Mouse (Mus musculus): Measurements from ENCODE around the gene Chst15. TPM values are rescaled to one million over a fixed set of nuclear protein-coding genes. Genes with fewer than 3 reads are reported as not detected.

Gene Chst15
- total RNA-seq, 2 experiments from 2014 or later, result 1.6 to 2.0 TPM

- peak; percentile 14 for DNase-seq (ENCODE audit: low spot score)
Observed at GRCm38 (mm10) chr7:132267721-132268498, 49.1 kb downstream of the Chst15 start.

DNA sequence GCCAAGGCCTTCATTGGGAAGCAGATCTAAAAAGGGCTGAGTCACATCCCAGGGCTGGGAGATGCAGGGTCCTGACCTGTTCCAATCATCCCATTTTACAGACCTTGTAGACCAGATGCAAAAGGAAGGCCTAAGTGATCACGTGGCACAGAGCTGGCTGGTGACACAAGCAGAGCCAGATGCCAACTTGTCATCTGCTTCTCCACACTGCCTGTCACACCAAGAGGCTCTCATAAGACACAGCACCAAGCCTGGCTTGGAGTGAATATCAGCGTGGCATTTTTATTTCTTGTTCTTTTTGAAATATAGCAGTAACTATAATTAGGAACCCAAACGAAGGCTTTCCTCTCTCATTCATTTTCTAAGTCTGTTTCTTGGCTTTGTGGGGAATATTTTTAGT lies 52.3 kb downstream of the Chst15 start:
- no peak for DNase-seq (ENCODE audit: low spot score)

DNA sequence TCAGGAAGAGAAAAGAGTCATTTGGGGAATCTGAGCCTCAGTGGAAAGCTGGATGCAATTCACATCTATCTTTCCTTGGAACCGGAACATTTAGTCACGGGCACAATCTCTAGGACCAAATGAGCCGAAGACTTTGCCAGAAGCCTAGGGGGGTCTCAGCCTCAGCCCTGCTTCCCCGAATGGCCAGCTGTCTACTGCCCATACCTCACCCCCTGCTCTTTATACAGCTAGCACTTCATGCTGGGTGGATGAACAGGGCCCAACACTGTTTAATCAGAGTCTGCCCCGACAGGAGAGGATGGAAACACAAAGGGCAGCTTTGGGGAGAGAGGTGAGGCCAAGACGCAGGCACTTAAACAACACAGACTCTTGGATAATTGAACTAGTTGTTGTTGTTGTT lies 53.8 kb downstream of the Chst15 start:
- DNase-seq (ENCODE audit: low spot score), result no peak

DNA sequence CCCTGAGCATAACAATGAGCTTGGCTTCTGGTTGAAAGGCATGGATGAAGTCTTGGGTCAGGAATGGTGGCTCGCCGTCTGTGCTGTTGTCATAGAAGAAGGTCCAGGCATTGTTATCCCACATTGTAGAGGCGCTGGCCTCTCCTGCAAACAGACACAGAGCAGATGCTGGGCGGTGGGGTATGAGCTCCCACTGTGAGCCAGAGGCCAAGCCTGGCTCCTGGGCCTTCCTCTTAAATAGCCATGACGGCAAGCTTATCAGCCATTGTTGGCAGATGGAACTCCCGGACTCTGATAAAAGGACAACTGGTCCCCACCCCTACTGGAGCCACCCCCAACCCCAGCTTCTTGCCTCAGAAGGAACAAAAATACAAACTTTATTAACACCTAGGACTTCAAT lies 54.3 kb downstream of the Chst15 start:
- DNase-seq (ENCODE audit: low spot score), result no peak

GRCm38 (mm10) chr7:132261885-132262284 lies 55.1 kb downstream of the Chst15 start:
- no peak for DNase-seq (ENCODE audit: low spot score)

- no peak for DNase-seq (ENCODE audit: low spot score)
Observed at GRCm38 (mm10) chr7:132260632-132261031, 56.4 kb downstream of the Chst15 start.

GRCm38 (mm10) chr7:132258817-132259216 lies 58.2 kb downstream of the Chst15 start:
- peak; percentile 47 for DNase-seq (ENCODE audit: low spot score)

DNA sequence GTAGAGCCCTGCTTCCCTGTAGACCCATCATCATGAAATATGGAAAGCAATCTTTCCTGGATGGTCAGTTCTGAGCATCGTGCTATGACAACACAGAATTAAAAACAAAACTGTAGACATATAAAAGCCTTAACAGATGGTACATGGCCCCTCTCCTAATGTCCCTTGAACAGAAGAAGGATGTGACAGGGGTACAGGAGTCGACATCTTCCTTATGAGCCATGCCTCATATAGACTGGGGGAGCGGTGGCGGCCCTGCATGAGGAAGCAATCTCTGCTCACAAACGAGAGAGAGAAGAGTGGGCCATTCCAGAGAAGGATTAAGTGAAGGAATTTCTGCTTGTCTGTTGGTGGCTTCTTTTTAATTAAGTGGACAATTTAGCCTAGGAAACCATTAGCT lies 58.8 kb downstream of the Chst15 start:
- DNase-seq (ENCODE audit: low spot score), result no peak

DNA sequence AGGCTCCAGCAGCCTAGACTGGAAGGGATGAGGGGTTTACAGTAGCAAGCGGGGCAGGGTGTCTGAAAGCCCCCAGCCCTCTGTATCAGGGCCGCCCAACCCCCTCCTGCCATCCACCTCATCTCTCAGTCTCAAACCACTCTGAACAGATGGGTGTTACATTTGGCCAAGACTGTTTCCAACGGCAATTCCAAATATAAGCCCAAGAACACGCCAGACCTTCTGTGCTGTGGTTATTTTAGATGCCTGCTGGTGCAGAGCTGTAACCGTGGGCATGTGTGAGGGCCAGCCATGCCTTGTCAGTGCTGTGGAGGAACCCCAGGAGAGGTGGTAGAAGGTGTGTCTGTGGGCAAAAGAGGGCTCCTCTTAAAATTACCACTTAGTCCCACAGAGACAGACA lies 63.5 kb downstream of the Chst15 start:
- DNase-seq (ENCODE audit: low spot score), result no peak

DNA sequence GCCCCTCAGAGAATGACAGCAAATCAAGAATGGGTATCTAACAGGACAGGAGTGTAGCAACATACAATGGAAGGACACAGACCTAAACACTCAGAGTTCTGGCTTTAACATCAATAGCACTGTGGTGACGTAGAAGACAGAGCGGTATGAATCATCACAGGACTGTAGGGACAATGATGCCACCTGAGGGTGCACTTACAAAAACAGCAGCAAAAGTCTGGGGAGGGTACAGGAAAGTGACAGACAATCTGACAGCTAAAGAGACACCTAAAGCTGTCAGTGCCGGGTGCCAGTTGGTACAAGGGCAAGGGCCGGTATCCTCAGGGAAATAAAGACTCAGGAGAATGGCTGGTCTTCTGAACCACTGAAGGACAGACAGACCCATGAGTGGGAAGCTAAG lies 64.0 kb downstream of the Chst15 start:
- DNase-seq (ENCODE audit: low spot score), result no peak

GRCm38 (mm10) chr7:132249563-132250119 lies 67.4 kb downstream of the Chst15 start:
- DNase-seq (ENCODE audit: low spot score), result no peak

- no peak for DNase-seq (ENCODE audit: low spot score)
Observed at GRCm38 (mm10) chr7:132247567-132247966, 69.5 kb downstream of the Chst15 start.

GRCm38 (mm10) chr7:132247091-132247490 lies 69.9 kb downstream of the Chst15 start:
- DNase-seq (ENCODE audit: low spot score), result no peak

- no peak for DNase-seq (ENCODE audit: low spot score)
Observed at GRCm38 (mm10) chr7:132245730-132246129, 71.3 kb downstream of the Chst15 start.

DNA sequence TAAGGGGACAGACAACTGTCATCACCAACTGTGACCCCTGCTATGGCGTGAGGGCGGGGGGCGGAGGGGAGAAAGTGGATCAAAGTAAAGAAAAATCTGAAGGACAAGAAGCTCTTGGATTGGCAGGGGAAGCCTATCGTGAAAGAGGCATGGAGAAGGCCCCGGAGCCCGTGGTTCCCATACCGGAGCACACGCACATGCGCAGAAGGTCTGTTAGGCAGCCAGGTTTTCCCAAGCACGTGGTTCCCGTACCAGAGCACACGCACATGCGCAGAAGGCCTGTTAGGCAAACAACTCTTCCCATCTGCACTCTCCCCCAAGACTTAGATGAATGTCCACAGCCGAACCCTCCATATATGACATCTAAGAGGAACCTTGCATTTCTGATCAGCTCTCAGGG lies 72.4 kb downstream of the Chst15 start:
- DNase-seq (ENCODE audit: low spot score), result no peak

DNA sequence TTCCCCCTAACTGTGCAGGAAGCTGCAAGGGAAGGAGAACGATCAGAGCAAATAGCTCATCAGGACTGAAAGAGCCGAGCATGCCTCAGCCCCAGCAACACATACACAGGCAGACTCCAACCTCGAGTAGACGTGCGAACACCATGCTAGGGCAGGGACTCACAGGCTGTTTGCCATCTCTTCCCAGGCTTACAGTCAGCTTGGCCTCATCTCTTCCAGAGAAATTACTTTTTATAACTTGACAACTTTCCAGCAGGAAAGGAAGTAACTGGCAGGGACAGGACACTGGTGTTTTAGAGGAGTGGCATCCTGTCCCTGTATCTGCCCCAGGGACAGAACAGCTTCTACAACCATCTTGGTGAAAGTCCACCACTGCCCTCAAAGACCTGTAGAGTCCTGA lies 73.8 kb downstream of the Chst15 start:
- DNase-seq (ENCODE audit: low spot score), result no peak

DNA sequence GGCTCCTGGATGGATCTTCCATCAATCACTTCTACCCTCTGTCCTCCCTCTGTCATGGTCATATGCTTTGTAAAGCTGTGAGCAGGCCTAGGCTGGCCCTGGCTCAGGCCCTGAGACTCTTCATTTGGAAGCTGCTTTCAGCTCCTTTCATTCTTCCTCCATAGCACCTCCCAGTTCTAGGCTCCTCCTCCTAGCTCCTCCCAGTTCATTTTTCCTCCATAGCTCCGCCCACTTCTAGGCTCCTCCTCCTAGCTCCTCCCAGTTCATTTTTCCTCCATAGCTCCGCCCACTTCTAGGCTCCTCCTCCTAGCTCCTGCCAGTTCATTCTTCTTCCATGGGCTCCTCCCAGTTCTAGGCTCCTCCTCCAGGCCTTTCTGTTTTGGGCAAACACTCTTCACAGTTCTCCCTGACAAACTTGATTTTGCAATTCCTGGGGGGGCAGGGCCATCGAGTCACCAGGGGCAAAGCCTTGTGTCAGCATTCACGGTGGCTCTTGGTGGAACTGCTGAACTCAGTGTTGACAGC lies 74.3 kb downstream of the Chst15 start:
- peak; percentile 27 for DNase-seq (ENCODE audit: low spot score)

DNA sequence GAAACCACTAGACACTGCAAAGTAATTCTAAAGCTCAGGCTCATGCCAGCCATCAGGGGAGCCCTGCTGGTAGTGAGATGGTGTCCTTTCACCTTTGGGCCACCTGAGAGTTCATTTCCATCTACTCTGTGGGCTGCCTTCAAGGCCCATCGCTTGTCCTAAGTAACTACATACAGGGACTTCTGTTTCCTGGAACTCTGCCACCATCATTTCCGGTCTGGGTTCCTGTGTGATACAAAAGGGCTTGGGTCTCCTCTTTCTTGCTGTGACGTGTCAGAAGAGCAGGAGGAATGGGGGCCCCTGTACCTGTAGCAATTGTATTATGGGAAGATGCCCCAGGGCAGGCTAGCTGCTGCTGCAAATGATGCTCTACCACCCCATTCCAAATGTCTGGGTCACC lies 78.1 kb downstream of the Chst15 start:
- DNase-seq (ENCODE audit: low spot score), result no peak

DNA sequence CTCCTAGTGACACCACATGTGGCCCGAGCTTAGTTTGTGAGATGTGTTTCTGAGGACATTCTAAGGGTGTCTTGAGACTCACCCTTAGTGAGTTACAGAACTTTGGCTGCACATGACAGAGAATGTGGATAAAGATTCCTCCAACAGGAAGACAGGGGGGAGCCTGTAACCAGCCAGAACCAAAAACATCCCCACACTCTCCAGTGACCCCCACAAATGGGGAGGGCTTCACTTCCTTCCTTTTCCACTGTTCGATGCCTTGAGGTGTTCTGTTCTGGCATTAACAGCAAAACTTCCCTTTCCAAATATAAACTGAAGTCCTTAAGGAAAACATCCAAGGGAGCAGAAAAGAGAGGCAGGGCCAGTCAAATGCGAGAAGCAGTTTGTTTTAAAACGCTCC lies 79.8 kb downstream of the Chst15 start:
- no peak for DNase-seq (ENCODE audit: low spot score)

- no peak for DNase-seq (ENCODE audit: low spot score)
Observed at GRCm38 (mm10) chr7:132236789-132237188, 80.2 kb downstream of the Chst15 start.

DNA sequence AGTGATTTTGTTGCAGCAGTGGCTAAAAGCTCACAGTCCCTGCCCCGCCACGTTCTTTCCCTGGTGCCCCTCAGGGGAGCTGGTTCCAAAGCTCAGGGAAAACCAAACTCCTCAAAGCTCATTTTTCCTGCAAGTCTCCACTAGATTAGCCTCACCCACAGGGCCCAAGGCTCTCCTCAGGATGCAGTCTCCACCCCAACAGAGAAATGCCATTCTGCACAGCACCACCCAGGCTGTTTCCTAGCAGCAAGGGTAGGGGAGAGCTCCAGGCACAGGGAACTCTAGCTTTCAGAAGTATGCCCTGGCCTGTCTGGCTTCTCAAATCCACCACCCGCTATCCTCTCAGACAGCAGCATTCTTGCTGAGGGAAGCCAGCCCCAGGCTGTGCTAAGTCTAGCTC lies 82.8 kb downstream of the Chst15 start:
- DNase-seq (ENCODE audit: low spot score), result no peak

GRCm38 (mm10) chr7:132233732-132234131 lies 83.3 kb downstream of the Chst15 start:
- no peak for DNase-seq (ENCODE audit: low spot score)

GRCm38 (mm10) chr7:132232937-132233336 lies 84.1 kb downstream of the Chst15 start:
- no peak for DNase-seq (ENCODE audit: low spot score)
